Mouse (Mus musculus): Measurements from ENCODE around the gene Ahdc1.

The Ahdc1 gene

DNA sequence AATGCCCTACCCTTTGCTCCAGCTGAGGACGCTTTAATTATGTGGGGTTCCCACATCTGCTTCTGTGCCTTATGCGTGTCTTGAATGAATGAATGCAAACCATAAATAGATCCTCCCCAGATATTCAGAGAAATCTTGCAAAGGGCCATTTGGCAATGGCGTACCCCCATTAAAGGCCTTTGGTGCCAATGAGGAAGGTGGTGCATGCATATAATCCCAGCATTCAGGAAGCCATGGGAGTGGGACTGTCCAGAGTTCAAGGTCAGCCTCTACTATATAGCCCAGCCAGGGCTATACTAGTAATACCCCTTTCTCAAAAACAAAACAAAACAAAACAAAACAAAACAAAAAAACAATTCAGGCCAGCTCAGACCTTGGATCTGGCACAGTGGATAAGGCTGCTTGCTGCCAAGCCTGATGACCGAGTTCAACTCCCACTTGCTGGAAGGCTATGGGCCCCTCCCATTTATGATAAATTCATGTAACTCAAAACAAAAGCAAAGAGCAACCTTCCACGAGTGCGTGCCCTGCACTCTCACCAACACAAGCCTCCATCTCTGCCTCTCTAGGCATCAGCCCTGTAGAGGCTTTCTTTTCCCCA is 107.8 kb downstream of the Ahdc1 start:
- DNase-seq (ENCODE audit: extremely low spot score, low read depth, low spot score): no peak

DNA sequence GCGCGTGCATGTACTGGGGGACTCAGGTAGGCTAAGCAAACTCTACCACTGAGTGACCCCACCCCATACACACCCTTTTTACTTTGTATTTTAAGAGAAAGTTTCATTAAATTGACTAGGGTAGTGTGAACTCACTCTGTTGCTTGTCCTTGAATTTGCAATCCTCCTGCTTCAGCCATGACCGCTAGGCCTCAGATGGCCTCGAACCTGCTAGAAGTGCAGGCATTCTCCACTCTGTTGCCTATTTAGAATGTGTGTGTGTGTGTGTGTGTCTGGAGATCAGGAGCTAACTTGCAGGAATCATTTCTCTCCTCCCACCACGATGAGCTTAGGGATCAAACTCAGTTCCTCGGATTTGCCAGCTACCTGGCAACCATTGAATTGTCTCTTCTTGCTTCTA is 108.5 kb downstream of the Ahdc1 start:
- DNase-seq (ENCODE audit: extremely low spot score, low read depth, low spot score): no peak

DNA sequence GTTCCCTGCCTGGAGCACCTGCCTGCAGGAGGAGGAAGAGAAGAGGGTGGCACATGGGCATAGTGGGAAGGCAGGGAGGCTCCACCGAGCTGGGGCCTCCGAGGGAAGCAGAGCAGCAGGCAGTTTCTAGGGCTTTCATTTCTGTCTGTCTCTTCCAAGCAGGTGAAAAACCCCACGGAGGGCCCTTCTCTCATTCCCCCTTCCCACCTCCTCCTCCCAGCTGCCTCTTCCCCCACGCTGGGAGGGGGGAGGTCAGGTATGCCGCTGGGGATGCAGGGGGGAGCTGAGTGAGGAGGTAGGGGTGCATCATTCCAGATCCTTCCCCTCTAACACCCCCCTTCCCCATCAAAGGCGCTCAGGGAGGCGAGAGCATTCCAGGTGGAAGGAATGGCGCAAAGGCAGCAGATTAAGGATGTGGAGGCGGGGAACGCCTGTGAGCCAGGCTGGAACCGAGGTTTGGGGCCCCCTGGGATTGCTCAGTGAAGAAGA is 109.8 kb downstream of the Ahdc1 start:
- no peak for DNase-seq (ENCODE audit: extremely low spot score, low read depth, low spot score)

DNA sequence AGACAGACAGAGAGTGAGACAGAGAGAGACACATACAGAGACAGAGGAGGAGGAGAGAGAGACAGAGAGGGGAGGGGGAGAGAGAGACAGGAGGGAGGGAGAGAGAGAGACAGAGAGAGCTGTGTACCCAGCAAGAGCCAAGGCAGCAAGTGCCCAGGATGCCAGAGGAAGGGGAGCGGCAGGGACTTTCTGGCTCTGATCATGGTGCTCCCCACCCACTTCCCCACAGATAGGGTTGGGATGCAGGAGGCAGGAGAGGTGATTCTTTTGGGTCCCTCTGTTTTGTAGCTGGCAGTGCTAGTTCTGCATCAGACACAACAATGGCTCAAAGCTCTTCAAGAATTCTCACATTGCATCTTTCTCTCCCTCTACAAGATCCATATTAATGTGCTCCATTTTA is 110.4 kb downstream of the Ahdc1 start:
- DNase-seq (ENCODE audit: extremely low spot score, low read depth, low spot score): no peak

DNA sequence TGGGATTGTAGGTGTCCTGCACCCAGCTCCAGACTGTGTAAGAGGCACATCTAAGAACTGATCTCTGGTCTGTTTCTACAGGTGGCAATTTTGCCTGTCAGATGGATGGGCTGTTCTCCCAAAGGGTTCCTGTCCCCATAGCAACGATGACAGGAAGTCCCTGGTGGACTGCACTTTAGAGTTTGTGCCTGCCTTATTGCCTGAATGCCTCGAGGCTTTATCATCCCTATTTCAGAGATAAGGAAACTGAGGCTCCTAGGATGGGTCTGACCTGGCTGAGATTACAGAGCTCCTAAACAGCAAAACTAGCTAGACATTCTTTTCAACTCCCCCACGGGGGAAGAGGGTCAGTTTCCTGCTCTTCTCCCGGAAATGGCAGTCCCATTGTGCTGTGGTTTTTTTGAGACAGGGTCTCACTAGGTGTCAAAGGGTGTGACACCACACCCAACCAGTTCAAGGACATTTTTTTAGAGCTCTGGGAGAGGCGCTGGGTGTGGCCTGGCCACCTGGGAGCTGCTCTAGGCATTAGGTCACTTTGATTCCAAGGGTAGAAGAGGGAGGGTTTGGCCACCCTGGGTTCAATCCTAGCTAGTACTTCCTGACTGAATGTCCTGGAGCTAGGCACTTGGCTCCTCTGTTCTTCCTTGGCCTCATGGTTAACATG is 111.0 kb downstream of the Ahdc1 start:
- DNase-seq (ENCODE audit: extremely low spot score, low read depth, low spot score): no peak

DNA sequence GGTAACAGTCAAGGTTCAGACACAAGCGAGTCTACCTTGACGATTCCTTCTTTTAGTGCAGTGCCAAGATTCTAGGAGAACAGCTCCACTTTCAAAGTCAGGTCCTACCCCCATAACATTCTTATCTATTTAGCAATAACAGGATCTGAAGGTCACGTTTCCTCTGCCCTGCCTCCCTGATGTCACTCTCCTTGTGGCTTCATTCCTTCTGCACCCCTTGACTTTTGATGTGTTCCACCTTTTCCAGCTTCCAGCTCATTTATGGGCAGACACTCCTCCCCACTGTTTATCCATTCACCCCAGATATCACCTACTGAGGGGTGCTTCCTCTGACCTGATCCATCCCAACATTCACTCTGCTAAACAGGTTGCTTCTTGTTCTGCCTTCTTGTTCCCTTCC is 116.0 kb downstream of the Ahdc1 start:
- no peak for DNase-seq (ENCODE audit: extremely low spot score, low read depth, low spot score)
